10 mouse cellular contexts compared by ENCODE assay signal in genomic region chr11:68536465-68536864, GRCm38 (mm10). TPM values are rescaled to one million over a fixed set of nuclear protein-coding genes. Genes with fewer than 3 reads are reported as not detected.
DNase-seq lines count a peak whose midpoint lies in the region; ATAC-seq and TF ChIP-seq lines count a peak whose summit lies in the region.
"Had no signal": no experiment of that assay in that cellular context is flagged by ENCODE, and none has a peak within 500 bp of the region (broad histone marks: within the 10 kb centered on the region; RNA-seq: fewer than 3 reads in every experiment).

No protein-coding gene starts in this region.

- no peak for ATAC-seq in hindbrain, embryonic 11.5 days (ENCODE audit: low FRiP score)
- no peak for ATAC-seq in hindbrain, embryonic 12.5 days (ENCODE audit: low FRiP score)
- no peak for ATAC-seq in intestine, postnatal 0 days
- no peak; the same call in 1 of the 2 replicates for ATAC-seq in kidney, embryonic 14.5 days (ENCODE audit: low FRiP score, low TSS enrichment)

- H3K9ac ChIP-seq in hindbrain, embryonic 11.5 days (ENCODE audit: low read depth, low read length): no peak overlapping the region
- H3K9ac ChIP-seq in hindbrain, embryonic 12.5 days: no peak overlapping the region
- H3K9ac ChIP-seq in intestine, postnatal 0 days (ENCODE audit: low read depth, low read length): no peak overlapping the region
- H3K9ac ChIP-seq in kidney, embryonic 14.5 days (ENCODE audit: low read depth, low read length): no peak overlapping the region
- H3K9ac ChIP-seq: hindbrain, embryonic 15.5 days had no signal

- no peaks in the 10 kb centered on the region for H3K4me1 ChIP-seq in hindbrain, embryonic 11.5 days (replicated peaks; ENCODE audit: control insufficient read depth, insufficient read depth, low read length)
- 0 out of 2 replicates have a peak, but pooled peaks cover 4% of the 10 kb centered on the region for H3K4me1 ChIP-seq in hindbrain, embryonic 12.5 days
- H3K4me1 ChIP-seq in intestine, postnatal 0 days (replicated peaks; ENCODE audit: control insufficient read depth, insufficient read depth, low read length): no peaks in the 10 kb centered on the region
- no peaks in the 10 kb centered on the region for H3K4me1 ChIP-seq in kidney, embryonic 14.5 days (ENCODE audit: control insufficient read depth, insufficient read depth, low read length)
- H3K4me1 ChIP-seq: hindbrain, embryonic 15.5 days had no signal

- 51% methylated on average over 4 of the region's 4 CpGs for WGBS in hindbrain, embryonic 11.5 days
- WGBS in hindbrain, embryonic 12.5 days: 49% methylated on average over 4 of the region's 4 CpGs
- WGBS in intestine, postnatal 0 days: 43% methylated on average over 4 of the region's 4 CpGs
- 43% methylated on average over 4 of the region's 4 CpGs for WGBS in kidney, embryonic 14.5 days

- no peaks in the 10 kb centered on the region for H3K27me3 ChIP-seq in hindbrain, embryonic 11.5 days (ENCODE audit: control insufficient read depth, insufficient read depth, low read length)
- no peaks in the 10 kb centered on the region for H3K27me3 ChIP-seq in hindbrain, embryonic 12.5 days
- H3K27me3 ChIP-seq in intestine, postnatal 0 days (replicated peaks; ENCODE audit: control insufficient read depth, insufficient read depth, low read length): 0 out of 2 replicates have a peak, but pooled peaks cover 3% of the 10 kb centered on the region
- no peaks in the 10 kb centered on the region for H3K27me3 ChIP-seq in kidney, embryonic 14.5 days (ENCODE audit: control insufficient read depth, insufficient read depth, low read length)
- H3K27me3 ChIP-seq: hindbrain, embryonic 15.5 days had no signal

- no peak overlapping the region for H3K4me3 ChIP-seq in hindbrain, embryonic 11.5 days (ENCODE audit: low read depth, low read length)
- no peak overlapping the region for H3K4me3 ChIP-seq in hindbrain, embryonic 12.5 days
- no peak overlapping the region for H3K4me3 ChIP-seq in intestine, postnatal 0 days (ENCODE audit: low read depth, low read length)
- no peak overlapping the region for H3K4me3 ChIP-seq in kidney, embryonic 14.5 days (ENCODE audit: low read length)
- H3K4me3 ChIP-seq: hindbrain, embryonic 15.5 days had no signal

- no peak overlapping the region for H3K4me2 ChIP-seq in hindbrain, embryonic 11.5 days (replicated peaks; ENCODE audit: low read depth, low read length)
- no peak overlapping the region for H3K4me2 ChIP-seq in hindbrain, embryonic 12.5 days (replicated peaks)
- no peak overlapping the region for H3K4me2 ChIP-seq in intestine, postnatal 0 days (replicated peaks; ENCODE audit: low read depth)
- H3K4me2 ChIP-seq in kidney, embryonic 14.5 days (replicated peaks; ENCODE audit: low read depth, low read length): no peak overlapping the region
- H3K4me2 ChIP-seq: hindbrain, embryonic 15.5 days; liver, embryonic 11.5 days had no signal

- peak; percentile 59 for DNase-seq in hindbrain, embryonic 11.5 days (ENCODE audit: low spot score)
- DNase-seq in thymus, postnatal 0 days (ENCODE audit: low spot score): peak; percentile 21
- DNase-seq in thymus, postnatal 10 days (ENCODE audit: low spot score in 2 of 2): no peak
- DNase-seq in layer of hippocampus, postnatal 14 days (ENCODE audit: low spot score in 2 of 2): peak; percentile 29 to 64
- DNase-seq in natural killer cell, adult 2 months (ENCODE audit: low spot score in 2 of 2): no peak

- no peak for TF ChIP-seq CTCF in intestine, postnatal 0 days (IDR thresholded peaks at IDR 0.05; ENCODE audit: low read depth)

- no peaks in the 10 kb centered on the region for H3K36me3 ChIP-seq in hindbrain, embryonic 11.5 days (ENCODE audit: control insufficient read depth, insufficient read depth, low read length)
- H3K36me3 ChIP-seq in hindbrain, embryonic 12.5 days: no peaks in the 10 kb centered on the region
- H3K36me3 ChIP-seq in intestine, postnatal 0 days (ENCODE audit: control insufficient read depth, insufficient read depth): no peaks in the 10 kb centered on the region
- no peaks in the 10 kb centered on the region for H3K36me3 ChIP-seq in kidney, embryonic 14.5 days (ENCODE audit: control insufficient read depth, insufficient read depth, low read length)
- H3K36me3 ChIP-seq: hindbrain, embryonic 15.5 days had no signal

- no peak overlapping the region for H3K27ac ChIP-seq in hindbrain, embryonic 11.5 days (ENCODE audit: low read depth, low read length)
- H3K27ac ChIP-seq in hindbrain, embryonic 12.5 days: no peak overlapping the region
- H3K27ac ChIP-seq in intestine, postnatal 0 days (ENCODE audit: low read depth, low read length): no peak overlapping the region
- no peak overlapping the region for H3K27ac ChIP-seq in kidney, embryonic 14.5 days (ENCODE audit: low read depth, low read length)
- H3K27ac ChIP-seq: hindbrain, embryonic 15.5 days had no signal

- H3K9me3 ChIP-seq in hindbrain, embryonic 11.5 days (ENCODE audit: control insufficient read depth, low read length): no peaks in the 10 kb centered on the region
- no peaks in the 10 kb centered on the region for H3K9me3 ChIP-seq in hindbrain, embryonic 12.5 days (replicated peaks)
- no peaks in the 10 kb centered on the region for H3K9me3 ChIP-seq in intestine, postnatal 0 days (ENCODE audit: control insufficient read depth)
- H3K9me3 ChIP-seq in kidney, embryonic 14.5 days (ENCODE audit: control insufficient read depth, low read length): no peaks in the 10 kb centered on the region
- H3K9me3 ChIP-seq: hindbrain, embryonic 15.5 days had no signal

RNA-seq across cellular contexts. Expression of gene Mfsd6l, which starts 19.5 kb away (rescaled TPM):
- 0.10 TPM in 1 of 2 replicates, not detected in the other for polyA plus RNA-seq in hindbrain, embryonic 11.5 days (2014; fragmentation: Nextera tagmentation; extraction: Ambion mirVana)
- polyA plus RNA-seq in hindbrain, embryonic 12.5 days (2016; fragmentation: Nextera tagmentation; extraction: Ambion mirVana): 0.14 and 0.30 TPM in 2 replicates
- polyA plus RNA-seq in thymus, postnatal 0 days (2015; fragmentation: Nextera tagmentation; extraction: Ambion mirVana): 0.26 and 0.27 TPM in 2 replicates
- total RNA-seq in layer of hippocampus, postnatal 14 days (2021): under 1 TPM in 1 of 2 experiments, not detected in 1; 0.16 TPM
- 7.7 and 8.3 TPM in 2 replicates for polyA plus RNA-seq in intestine, postnatal 0 days (2015; fragmentation: Nextera tagmentation; extraction: Ambion mirVana)
- 1.0 and 1.4 TPM in 2 replicates for polyA plus RNA-seq in kidney, embryonic 14.5 days (2014; fragmentation: Nextera tagmentation; extraction: Ambion mirVana)
- polyA plus RNA-seq: hindbrain, embryonic 15.5 days; liver, embryonic 11.5 days had no signal

RNA-seq across cellular contexts. Expression of gene Pik3r6, which starts 33.6 kb away (rescaled TPM):
- polyA plus RNA-seq in hindbrain, embryonic 11.5 days (2014; fragmentation: Nextera tagmentation; extraction: Ambion mirVana): 1.2 TPM in 2 replicates
- 1.4 and 2.1 TPM in 2 replicates for polyA plus RNA-seq in hindbrain, embryonic 12.5 days (2016; fragmentation: Nextera tagmentation; extraction: Ambion mirVana)
- polyA plus RNA-seq in thymus, postnatal 0 days (2015; fragmentation: Nextera tagmentation; extraction: Ambion mirVana): 1.3 and 1.6 TPM in 2 replicates
- total RNA-seq in layer of hippocampus, postnatal 14 days (2021): 1 to 10 TPM; 3.5 to 3.8 TPM
- polyA plus RNA-seq in intestine, postnatal 0 days (2015; fragmentation: Nextera tagmentation; extraction: Ambion mirVana): 1.0 and 1.4 TPM in 2 replicates
- 2.3 and 3.7 TPM in 2 replicates for polyA plus RNA-seq in kidney, embryonic 14.5 days (2014; fragmentation: Nextera tagmentation; extraction: Ambion mirVana)

RNA-seq across cellular contexts. Expression of gene Ccdc42, which starts 50.4 kb away (rescaled TPM):
- polyA plus RNA-seq in hindbrain, embryonic 11.5 days (2014; fragmentation: Nextera tagmentation; extraction: Ambion mirVana): 1.4 and 1.6 TPM in 2 replicates
- polyA plus RNA-seq in hindbrain, embryonic 12.5 days (2016; fragmentation: Nextera tagmentation; extraction: Ambion mirVana): 0.66 and 0.99 TPM in 2 replicates
- polyA plus RNA-seq in thymus, postnatal 0 days (2015; fragmentation: Nextera tagmentation; extraction: Ambion mirVana): 0.21 and 0.45 TPM in 2 replicates
- 1 to 10 TPM in 1 of 2 experiments, under 1 TPM in 1; 0.57 to 1.8 TPM for total RNA-seq in layer of hippocampus, postnatal 14 days (2021)
- 0.21 TPM in 1 of 2 replicates, not detected in the other for polyA plus RNA-seq in intestine, postnatal 0 days (2015; fragmentation: Nextera tagmentation; extraction: Ambion mirVana)
- 2.5 and 3.0 TPM in 2 replicates for polyA plus RNA-seq in kidney, embryonic 14.5 days (2014; fragmentation: Nextera tagmentation; extraction: Ambion mirVana)

Comparison
In these comparisons a context has a peak if more than half of its experiments do, and no peak if none do; other contexts are left out.
1. DNase-seq: peak in hindbrain, embryonic 11.5 days (single experiment), thymus, postnatal 0 days (single experiment) and layer of hippocampus, postnatal 14 days (2 of 2); none in thymus, postnatal 10 days (0 of 2) and natural killer cell, adult 2 months (0 of 2).